20 mouse cellular contexts compared by ENCODE assay signal in the genomic region with DNA sequence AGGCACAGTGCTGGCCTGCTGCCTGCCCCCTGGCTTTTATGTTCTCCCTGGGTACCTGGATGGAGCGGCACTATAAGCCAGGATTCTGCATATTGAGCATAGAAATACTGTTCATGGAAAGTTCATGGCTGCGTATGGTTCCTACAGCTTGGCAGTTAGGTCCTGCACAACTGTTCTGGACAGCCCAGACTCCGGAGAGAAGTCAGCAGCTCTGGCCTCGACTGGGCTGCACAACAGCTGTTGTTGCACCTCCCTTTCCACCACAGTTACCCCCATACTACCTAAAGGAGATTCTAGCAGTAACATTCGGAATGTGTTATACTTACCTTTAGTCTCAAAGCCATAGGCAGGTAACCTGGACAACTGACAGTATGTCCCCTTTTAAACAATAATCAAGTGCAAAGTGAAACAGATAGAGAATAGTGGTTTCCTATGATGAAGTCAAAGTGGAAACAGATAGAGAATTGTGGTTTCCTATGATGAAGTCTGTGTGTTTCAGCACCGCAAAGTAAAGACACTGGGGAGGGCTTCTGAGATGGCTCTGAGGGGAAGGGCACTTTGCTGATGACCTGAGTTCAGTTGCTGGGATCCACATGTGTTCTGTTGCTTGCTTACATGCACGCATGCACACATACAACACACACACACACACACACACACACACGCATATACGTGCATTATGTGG.
"Had no signal": no experiment of that assay in that cellular context is flagged by ENCODE, and none has a peak within 500 bp of the region (broad histone marks: within the 10 kb centered on the region; RNA-seq: fewer than 3 reads in every experiment).

No protein-coding gene starts in this region.

- H3K4me2 ChIP-seq: kidney, embryonic 15.5 days; liver, embryonic 13.5 days; neural tube, embryonic 12.5 days; neural tube, embryonic 15.5 days had no signal

- H3K27ac ChIP-seq: kidney, embryonic 15.5 days; left cerebral cortex, adult 2 months; liver, embryonic 13.5 days; macrophage; neural tube, embryonic 12.5 days; neural tube, embryonic 15.5 days; stomach, postnatal 0 days had no signal

- H3K36me3 ChIP-seq: kidney, embryonic 15.5 days; liver, embryonic 13.5 days; neural tube, embryonic 12.5 days; neural tube, embryonic 15.5 days had no signal

- H3K27me3 ChIP-seq: kidney, embryonic 15.5 days; liver, embryonic 13.5 days; neural tube, embryonic 12.5 days; neural tube, embryonic 15.5 days had no signal

- H3K9ac ChIP-seq: kidney, embryonic 15.5 days; liver, embryonic 13.5 days; neural tube, embryonic 12.5 days; neural tube, embryonic 15.5 days had no signal

- H3K9me3 ChIP-seq: kidney, embryonic 15.5 days; liver, embryonic 13.5 days; neural tube, embryonic 12.5 days; neural tube, embryonic 15.5 days had no signal

- H3K4me3 ChIP-seq: kidney, embryonic 15.5 days; left cerebral cortex, adult 2 months; liver, embryonic 13.5 days; neural tube, embryonic 12.5 days; neural tube, embryonic 15.5 days had no signal

- H3K4me1 ChIP-seq: liver, embryonic 13.5 days; neural tube, embryonic 12.5 days had no signal

- DNase-seq: kidney, adult 11 months; kidney, adult 8-10 months; kidney, postnatal 10 days; kidney, postnatal 36 days; layer of hippocampus, postnatal 36 days; liver, embryonic 13.5 days; lung, adult 2 months; midbrain, embryonic 14.5 days; right cerebral cortex, adult 18-20 months; right cerebral cortex, postnatal 14 days; right cerebral cortex, postnatal 4 days; thymus, adult 2 months; thymus, postnatal 14 days; thymus, postnatal 4 days had no signal
